Mouse (Mus musculus): ENCODE results near the gene Ubac2.

The Ubac2 gene

DNA sequence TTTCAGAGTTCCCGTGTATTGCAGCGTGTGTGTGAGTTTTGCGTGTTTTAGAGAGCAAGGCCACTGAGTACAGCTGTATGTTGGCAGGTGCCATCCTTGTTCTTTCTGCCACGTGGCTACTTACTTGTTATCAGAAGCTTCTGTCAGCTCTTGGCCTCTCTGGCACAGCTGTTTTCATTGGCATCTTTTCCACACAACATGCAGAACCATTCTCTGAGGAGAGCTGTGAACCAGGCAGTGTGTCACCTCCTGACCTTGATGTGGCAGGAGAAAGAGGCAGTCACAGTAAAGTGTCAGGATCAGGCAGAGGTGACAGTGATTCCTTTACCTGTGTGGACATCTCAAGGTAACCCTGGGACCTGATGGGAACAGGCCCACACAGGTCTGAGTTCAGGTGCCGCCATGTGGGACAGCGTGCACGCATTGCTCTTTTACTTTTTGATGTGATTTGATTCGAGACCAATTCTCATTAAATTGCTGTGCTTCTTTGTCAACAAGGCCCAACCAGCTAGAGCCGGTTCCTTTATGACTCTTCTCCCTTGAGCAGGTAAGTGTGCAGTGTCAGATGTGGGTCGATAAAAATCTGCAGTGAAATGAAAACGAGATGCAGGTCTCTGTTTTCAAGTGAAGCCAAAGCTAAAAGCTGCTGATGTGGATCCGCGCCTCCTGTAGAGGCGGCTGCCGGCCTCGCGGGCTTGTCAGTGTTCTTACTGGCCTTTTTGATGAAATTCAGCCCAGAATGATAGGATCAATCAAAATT is 122.1 kb downstream of the Ubac2 start:
- no peak for DNase-seq (ENCODE audit: low read depth, low spot score)

DNA sequence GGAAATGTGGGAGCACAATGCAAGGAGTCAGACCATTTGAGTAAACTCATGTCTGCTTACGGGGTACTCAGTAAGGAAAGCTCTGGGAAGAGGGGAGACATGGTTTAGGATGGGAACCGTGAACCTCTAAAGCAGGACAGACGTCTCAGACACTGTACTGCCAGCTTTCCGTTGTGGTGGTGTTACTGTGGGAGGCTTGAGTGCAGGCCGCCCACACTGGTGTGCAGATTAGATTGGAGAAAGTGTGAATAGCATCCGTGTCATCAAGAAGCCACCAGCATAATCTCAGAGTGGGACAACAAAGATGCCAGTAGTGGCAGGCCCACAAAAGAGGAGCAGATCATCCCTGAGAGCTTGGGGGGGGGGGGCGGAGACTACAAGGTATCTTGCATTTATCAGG is 123.8 kb downstream of the Ubac2 start:
- DNase-seq (ENCODE audit: low read depth, low spot score): no peak

DNA sequence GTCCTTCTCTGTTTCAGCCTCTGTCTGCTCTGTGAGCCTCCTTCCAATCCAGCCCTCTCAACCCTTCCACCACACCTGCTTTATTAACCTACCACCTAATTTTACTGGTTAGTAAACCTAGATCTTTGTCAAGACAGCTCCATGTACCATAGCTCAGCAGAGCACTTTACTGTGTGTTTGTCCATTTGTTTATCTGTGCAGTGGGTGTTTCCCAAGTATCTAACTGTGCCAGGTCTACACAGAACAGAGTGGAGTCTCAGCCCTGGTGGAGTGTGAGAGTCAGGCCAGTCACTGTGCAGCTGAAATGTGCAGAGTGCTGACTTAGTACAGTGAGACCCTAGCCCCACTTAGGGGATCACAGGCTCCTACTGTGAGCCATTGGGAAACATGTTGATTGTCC is 125.4 kb downstream of the Ubac2 start:
- no peak for DNase-seq (ENCODE audit: low read depth, low spot score)

DNA sequence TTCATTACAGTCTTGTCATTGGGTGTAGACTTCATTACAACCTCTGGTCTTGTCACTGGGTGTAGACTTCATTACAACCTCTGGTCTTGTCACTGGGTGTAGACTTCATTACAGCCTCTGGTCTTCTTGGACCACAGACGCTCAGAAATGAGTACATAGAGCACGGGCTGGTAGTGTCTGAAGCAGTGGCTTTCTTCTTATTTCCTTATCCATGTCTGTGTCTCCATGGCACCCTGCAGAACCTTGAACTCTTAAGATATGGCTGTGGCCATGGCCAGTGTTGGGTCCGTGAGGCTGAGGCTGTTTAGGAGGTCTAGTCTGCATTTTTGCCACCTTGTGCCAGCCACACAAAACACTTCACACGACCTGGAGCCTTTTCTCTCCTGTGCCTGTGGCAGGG is 129.8 kb downstream of the Ubac2 start:
- DNase-seq (ENCODE audit: low read depth, low spot score): no peak

DNA sequence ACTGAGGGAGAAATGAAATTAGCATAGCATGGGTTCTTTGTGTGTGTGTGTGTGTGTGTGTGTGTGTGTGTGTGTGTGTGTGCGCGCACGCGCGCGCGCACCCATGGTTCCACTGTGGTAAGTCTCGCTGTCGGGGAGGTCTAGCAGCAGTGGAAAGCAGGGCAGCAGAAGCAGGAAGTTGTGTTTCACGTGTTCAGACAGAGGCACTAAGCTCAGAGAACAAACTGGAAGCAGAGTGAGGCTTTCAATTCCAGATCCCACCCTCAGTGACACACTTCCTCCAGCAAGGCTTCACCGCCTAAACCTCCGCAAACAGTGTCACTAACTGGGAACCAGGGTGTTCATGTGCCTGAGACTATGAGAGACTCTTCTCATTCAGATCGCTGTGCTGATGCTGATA is 131.1 kb downstream of the Ubac2 start:
- DNase-seq (ENCODE audit: low read depth, low spot score): no peak

DNA sequence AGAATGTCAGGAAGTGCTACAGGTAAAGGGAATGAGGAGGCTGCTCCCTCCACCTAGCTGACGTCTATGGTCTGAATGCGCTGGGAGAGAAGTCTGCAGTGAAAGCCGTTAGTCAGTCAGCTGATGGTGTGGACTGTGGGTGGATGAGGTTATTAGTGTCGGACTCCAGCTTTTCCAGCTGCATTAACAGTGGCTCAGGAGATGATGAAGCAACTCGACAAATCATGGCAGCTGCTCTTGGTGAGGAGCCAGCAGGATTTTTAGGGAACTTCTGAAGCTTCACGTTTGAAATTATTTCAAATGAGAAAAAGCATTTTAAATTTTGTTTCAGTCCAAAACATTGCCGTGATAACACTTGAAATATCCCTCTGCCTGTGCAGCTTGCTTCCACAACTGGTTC is 131.9 kb downstream of the Ubac2 start:
- no peak for DNase-seq (ENCODE audit: low read depth, low spot score)

DNA sequence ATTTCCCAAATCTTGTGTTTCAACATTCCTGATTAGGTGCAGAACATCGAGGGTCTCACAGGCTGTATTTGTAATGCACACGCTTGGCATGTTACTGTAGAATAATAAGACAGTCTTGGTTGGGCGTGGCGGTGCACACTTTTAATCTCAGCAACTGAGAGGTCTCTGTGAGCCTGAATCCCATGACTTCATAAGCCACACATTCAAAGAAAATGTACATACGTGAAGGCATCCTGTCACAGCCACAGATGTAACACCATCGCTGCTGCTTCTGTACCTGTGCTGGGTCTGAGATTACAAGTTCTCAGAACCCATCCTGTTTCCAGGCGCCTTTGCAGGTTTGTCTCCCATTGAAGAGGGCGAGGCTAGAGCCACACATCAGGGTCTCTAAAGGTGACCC is 133.3 kb downstream of the Ubac2 start:
- no peak for DNase-seq (ENCODE audit: low read depth, low spot score)

DNA sequence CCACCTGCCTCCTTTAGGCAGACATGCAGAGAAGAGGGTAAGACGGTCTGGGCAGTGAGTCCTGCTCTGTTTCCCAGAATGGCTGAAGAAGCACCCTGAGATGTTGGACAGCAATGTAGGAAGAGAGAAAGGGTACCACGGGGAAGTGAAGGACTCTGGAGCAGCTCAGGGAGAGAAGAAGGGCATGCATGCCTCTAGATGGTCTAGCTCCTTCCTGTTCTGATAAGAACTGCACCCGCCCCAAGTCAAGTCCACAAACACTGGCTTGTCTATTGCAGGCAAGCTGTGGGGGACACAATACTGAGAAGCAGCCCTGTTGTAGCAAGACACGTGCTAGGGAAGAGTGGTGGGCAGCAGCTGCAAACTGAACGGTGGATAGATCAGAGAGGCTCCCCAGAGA is 133.8 kb downstream of the Ubac2 start:
- no peak for DNase-seq (ENCODE audit: low read depth, low spot score)

DNA sequence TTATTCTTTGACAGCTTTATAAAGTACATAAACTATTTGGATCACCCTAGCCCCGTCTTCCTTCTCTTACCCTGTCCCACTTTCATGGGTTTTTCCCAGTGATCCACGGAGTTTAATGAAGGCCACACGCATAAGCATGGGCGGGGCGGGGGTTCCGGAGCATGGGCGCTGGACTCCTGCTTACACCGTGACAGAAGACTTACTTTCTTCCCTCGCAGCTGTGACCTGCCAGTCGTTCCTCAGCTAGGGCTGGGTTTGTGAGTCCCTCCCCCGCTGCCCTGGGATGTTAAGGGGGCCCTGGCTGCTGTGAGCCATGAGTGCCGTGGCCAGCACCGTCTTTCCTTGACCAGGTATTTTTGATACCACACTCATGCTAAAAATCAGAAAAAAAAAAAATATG is 134.4 kb downstream of the Ubac2 start:
- DNase-seq (ENCODE audit: low read depth, low spot score): no peak

DNA sequence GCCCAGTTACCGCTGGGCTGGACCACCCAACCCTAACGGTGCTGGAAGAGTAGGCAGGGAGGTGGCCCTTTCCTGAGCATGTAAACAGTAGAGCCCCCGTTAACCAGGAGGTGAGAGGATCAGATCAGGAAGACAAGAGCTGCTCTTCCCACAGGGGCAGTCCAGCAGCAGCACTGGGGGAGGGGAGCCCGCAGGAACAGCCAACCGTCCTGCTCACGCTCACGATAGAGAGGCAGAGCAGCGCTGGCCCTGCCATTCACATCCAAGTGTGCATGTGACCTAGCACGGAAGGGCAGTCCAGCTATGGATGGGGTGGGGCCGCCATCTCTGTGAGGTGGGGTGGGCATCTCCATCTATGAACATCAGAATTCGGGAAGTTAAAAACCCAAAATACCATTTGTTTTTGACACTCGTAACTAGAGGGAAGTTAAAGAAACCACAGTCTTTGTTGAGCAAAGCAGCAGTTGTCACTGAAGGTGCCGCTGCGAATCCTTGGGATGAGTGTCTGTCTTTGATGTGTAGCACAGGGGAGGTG is 135.1 kb downstream of the Ubac2 start:
- no peak for DNase-seq (ENCODE audit: low read depth, low spot score)

DNA sequence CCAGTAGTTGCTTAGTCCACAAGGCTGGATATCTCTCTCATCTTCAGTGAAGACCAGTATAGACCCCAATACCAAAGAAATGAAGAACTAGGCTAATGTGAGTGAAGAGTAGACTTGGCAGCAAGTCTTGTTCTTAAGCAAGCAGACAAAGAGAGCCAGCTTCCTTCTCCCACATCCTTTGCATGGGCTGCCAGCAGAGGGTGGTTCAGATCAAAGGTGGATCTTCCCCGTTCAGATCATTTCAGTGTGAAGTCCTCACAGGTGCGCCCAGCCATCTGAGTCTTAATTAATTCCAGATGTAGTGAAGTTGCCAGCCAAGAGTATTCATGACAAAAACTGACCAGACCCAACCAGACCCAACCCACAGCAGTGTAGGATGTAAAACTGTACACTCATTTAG is 139.5 kb downstream of the Ubac2 start:
- no peak for DNase-seq (ENCODE audit: low read depth, low spot score)

DNA sequence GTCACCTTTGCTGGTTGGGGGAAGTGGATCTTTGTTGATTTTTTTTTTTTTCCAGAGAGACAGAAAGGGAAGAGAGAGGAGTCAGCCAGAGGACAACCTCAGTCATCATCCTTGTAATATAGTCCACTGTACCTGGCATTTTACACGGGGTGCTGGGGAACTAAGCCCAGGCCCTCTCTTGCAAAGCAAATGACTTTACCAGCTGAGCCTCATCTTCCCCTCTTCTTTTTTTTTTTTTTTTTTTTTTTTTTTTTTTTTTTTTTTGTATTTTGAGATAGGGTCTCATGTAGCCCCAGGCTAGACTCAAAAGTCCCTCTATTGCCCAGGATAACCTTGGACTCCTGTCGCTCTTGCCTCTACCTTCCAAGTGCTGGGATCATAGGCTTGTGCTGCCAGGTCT is 141.0 kb downstream of the Ubac2 start:
- no peak for DNase-seq (ENCODE audit: low read depth, low spot score)

DNA sequence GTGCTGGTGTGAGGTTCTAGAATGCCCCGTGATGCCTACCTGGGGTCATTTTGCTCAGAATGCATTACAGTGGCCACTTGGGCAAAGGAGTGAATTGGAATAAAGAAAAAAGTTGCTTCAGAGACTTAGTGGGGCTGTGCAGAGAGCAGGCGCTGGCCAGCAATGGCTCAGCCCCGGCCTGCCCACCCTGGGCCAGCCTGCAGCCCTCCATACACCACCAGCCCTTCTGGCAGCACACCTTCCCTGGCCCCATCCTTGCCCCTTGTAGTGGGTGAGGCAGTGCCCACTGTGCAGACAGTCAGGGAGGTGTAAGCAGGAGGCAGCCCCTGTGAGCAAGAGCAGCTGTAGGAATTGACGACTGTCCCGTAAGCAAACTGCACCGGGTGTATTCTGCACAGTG is 142.1 kb downstream of the Ubac2 start:
- no peak for DNase-seq (ENCODE audit: low read depth, low spot score)

DNA sequence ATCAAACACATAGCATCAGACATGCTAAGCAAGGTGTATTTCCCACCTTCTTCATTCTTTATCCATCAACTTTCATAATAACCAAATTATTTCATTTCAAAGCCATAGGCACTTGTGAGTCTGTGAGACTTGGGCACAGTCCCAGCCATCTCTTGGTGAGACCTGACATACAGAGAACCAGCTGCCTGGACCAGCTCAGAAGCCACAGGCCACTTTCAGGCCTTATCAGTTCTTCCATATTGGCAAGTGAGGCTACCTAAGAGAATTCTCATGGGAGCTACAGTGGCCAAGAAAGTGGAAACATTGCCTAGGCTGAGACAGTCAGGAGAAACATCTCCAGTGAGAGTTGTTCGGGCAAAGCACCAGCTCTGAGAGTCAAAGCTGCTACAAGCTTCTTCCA is 144.6 kb downstream of the Ubac2 start:
- no peak for DNase-seq (ENCODE audit: low read depth, low spot score)

DNA sequence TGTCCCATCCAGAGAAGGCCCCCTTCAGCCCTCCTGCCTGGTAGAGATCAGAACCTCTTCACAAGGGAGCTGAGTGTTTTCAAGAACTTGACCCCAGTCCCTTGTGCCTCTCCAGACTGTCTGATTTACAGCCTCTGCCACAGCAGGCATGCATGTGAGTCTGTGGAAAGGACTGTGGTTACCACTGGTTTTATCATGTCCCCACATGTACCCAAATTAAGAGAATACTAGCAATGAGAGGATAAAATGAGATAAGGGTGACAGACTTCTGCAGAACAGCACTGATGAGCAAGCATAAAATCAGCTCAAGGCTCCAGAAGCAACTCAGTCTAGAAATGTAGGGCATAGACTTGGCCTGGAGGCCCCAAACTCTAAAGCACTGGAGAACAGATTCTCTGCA is 145.5 kb downstream of the Ubac2 start:
- no peak for DNase-seq (ENCODE audit: low read depth, low spot score)

DNA sequence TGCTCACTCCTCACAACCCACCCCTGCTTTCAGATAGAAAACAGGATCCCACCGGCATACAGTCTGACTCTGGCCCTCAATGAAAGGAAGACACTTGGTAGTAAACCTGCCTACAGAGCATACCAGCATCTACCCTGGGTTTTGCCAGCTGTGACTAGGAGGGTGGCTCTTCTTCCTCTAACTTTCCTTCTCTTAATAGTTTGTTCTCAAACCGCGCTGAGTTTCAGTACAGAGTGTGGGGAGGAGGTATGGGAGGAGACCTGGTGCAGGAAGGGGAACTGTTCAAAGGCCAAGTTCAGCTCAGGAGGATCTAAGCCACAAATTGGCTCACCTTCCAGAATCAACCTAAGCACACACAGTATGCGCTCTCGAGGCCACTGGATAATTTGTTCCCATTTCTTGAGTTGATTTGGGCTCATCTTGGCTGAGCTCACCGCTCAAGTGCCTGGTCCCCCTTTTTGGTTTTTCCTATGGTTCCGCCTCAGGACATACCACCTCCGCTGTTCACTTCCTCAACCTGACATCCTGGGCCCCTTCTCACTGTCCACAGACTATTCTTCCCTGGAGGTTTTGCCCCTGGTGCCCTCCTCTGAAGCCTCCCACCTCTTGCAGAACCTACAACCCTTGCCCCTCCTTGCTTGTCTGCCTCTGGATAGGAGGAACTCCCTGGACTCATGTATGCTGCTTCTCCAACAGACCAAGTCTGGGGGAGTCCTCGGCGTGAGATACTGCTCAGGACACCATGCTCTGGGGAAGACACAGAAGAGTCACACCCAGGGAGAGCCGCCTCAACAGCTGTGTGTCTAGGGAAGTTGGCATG is 150.7 kb downstream of the Ubac2 start:
- no peak for DNase-seq (ENCODE audit: low read depth, low spot score)

DNA sequence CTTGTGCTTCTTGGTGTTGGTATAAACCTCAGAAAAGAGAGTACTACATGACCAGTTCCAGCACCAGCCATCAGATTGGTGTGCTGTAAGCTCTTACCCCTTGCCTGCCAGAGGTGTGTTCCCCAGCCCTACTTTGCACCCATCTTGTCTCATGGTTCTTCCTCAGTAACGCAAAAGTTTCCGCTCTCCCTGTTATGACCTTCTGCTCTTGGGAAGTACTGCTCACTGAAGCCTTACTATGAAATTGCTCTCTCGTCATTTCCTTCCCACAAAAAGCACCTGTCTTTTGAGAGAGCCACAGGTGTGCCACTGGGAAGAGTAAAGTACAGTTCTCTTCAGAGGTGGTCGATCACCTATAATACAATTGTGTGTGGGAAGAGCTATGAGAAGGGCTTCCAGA is 151.4 kb downstream of the Ubac2 start:
- DNase-seq (ENCODE audit: low read depth, low spot score): no peak

DNA sequence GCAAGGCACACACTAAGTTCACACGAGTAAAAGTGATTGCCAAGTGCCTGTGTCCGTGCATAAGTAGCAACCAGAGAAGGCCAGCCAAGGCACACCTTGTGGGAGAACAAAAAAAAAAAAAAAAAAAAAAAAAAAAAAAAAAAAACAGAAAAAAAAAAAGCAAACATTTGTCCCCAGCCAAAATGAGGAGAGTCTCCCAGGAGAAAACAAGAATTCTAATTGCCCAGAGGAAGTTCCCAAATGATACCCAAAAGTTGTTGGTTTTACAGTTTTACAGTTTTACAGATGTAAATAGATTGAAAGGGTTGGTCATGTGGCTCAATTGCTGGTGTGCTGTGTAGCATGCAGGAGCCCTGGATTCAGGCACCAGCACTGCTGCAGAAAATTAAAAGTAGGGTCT is 153.6 kb downstream of the Ubac2 start:
- no peak for DNase-seq (ENCODE audit: low read depth, low spot score)

DNA sequence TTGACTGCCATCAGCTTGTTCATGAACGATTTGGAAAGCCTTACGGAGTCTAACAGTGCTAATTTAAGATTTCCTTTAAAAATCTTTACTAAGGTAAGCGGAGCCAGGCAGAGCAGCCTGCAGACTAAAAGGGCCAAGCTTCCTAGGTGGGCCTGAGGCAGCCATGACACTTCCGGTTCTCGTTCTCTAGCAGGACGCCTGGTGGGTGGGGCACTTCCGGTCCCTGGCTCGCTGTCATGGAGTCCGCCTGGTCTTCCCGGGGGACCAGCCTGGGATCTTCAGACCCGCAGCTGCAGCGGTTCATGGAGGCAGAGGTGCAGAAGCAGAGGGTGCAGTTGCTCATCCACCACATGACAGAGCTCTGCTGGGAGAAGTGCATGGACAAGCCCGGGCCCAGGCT is 156.0 kb downstream of the Ubac2 start, which contains the start of gene Timm8a2:
TSS of gene Timm8a2 (plus strand) at position 224 of the 400 bp plus-strand sequence.
- DNase-seq (ENCODE audit: low read depth, low spot score): no peak

DNA sequence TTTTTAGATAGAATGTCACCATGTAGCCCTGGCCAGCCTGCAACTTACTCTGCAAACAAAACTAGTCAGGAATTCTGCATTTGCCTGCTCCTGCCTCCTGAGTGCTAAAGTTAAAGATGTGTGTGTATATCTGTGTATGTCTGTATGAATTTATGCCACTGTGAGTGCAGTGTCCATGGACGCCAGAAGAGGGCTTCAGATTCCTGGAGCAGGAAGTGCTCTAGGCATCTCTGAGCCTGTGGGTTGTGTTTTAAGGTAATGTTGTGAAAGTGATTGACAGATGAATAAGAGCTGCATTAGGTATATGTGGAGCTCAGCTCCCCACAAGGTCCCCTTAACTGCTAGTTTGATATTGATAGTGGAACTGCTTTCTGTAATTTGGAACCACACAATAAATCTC is 156.8 kb downstream of the Ubac2 start:
- DNase-seq (ENCODE audit: low read depth, low spot score): no peak

DNA sequence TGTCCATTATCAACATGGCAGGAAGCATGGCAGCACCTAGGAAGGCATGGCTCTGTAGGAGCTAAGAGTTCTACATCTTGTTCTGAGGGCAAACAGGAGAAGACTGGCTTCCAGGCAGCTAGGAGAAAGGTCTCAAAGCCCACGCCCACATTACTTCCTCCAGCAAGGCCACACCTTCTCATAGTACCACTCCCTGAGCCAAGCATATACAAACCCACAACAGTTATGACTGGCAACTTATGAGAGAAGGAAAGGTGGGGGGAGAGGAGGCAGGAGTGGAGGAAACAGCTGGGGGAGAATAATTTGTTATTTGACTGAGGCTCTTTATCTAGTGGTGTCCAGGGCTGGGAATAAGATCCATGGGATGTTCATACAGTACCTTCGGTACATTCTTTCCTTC is 157.4 kb downstream of the Ubac2 start:
- DNase-seq (ENCODE audit: low read depth, low spot score): no peak

DNA sequence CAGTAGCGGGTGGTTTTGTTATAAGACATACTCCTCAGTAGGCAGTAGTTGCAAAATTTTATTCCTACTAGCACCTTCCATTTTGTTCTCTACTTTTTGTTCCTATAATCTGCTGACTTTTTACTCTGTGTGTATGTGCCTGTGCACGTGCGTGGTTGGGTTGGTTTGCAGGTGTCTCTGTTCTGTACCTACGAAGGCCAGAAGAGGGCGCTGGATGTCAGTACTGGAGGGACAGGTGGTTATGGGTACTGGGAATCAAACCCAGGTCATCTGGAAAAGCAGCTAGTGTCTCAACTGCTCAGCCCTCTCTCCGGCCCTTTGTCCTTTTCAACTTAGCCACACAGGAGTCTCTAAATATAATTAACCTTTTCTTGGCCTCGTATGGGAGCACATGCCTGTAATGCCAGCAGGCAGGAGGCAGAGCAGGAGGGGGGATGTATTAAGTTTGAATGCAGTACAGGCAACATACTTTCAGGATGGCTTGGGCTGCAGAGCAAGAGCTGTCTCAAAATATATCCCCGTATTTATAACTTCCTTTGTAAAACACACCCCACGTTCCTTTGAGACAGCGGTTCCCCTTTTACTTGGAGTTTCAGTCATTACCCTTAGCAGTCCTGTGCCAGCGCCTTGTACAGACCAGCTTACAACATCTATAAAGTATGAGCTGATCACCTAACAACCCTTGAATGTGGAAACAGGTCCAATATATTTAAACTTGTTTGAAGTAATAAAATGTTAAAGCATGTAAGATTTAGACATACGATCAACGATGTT is 160.6 kb downstream of the Ubac2 start:
- DNase-seq (ENCODE audit: low read depth, low spot score): no peak
